Mouse (Mus musculus) kidney, adult 2 months (tissue): ENCODE measurements around the gene Rab8b. TPM values are rescaled to one million over a fixed set of nuclear protein-coding genes. Genes with fewer than 3 reads are reported as not detected.
"Not testable (repeated sequence)": the region's sequence is repeated elsewhere in the genome, so short reads cannot be mapped to it uniquely, and the experiment has no call there.

ENCODE experiments used
- DNase-seq: peaks from one replicate; pipeline ENCODE4 v3.0.0; 2021
- H3K27ac ChIP-seq: fragments of 200-500 bp; 2 replicates; pipeline ENCODE4 v1.5.1; 2012; ENCODE audit warnings: low read depth, low read length, control low read depth, inconsistent platforms; ENCODE audit not compliant: insufficient read depth
- H3K27me3 ChIP-seq: fragments of 200-500 bp; replicated peaks from 2 replicates; pipeline ENCODE4 v1.6.1; 2012; ENCODE audit warnings: mild to moderate bottlenecking, moderate library complexity, low read length, inconsistent platforms; ENCODE audit not compliant: control insufficient read depth, insufficient read depth
- H3K36me3 ChIP-seq: fragments of 200-500 bp; 2 replicates; pipeline ENCODE4 v1.6.1; 2012; ENCODE audit warnings: mild to moderate bottlenecking, moderate library complexity, low read length, inconsistent platforms; ENCODE audit not compliant: control insufficient read depth, insufficient read depth
- H3K4me1 ChIP-seq: fragments of 200-500 bp; 2 replicates; pipeline ENCODE4 v1.6.1; 2011; ENCODE audit warnings: low read length; ENCODE audit not compliant: control insufficient read depth, insufficient read depth
- H3K4me3 ChIP-seq: fragments of 200-500 bp; 2 replicates; pipeline ENCODE4 v1.5.1; 2011; ENCODE audit warnings: mild to moderate bottlenecking, low read depth, low read length, control low read depth; ENCODE audit not compliant: insufficient read depth
- CTCF ChIP-seq: fragments of 200-500 bp; conservative IDR thresholded peaks from 2 replicates; pipeline ENCODE4 v1.5.1; 2011; ENCODE audit warnings: low read depth, mild to moderate bottlenecking, control low read depth, low read length, moderate library complexity, mixed read lengths; ENCODE audit not compliant: insufficient read depth, insufficient read length
- POLR2A ChIP-seq: fragments of 200-500 bp; IDR thresholded peaks from one replicate; pipeline ENCODE4 v1.6.1; 2011; ENCODE audit warnings: low read depth, low read length, control low read depth
- WGBS: fragments of 180-500 bp; shearing (Covaris S2); methylation state at CpG from one replicate; pipeline ENCODE4 v1.1.7; 2018; 5-methylcytosine and 5-hydroxymethylcytosine counted together
- polyA plus RNA-seq: library from polyadenylated mRNA; depleted of rRNA; stranded (reverse); fragments of >200 nt; gene quantifications from 2 replicates; pipeline ENCODE4 v1.2.3, GENCODE M21; 2012

Rab8b gene
- polyA plus RNA-seq, 1 experiment: 8.1 TPM

GRCm38 (mm10) chr9:66896951-66897350 lies 22.5 kb downstream of the Rab8b start:
- Histone ChIP-seq H3K4me3 (no peak overlapping the region), H3K27me3 (no peaks in the 10 kb centered on the region), H3K4me1 (no peaks in the 10 kb centered on the region), H3K36me3 (no peaks in the 10 kb centered on the region), H3K27ac (no peak overlapping the region)
- WGBS: 82% methylated on average over 6 of the region's 6 CpGs
- no peak for DNase-seq
- TF ChIP-seq POLR2A (no peak), CTCF (no peak)

DNA sequence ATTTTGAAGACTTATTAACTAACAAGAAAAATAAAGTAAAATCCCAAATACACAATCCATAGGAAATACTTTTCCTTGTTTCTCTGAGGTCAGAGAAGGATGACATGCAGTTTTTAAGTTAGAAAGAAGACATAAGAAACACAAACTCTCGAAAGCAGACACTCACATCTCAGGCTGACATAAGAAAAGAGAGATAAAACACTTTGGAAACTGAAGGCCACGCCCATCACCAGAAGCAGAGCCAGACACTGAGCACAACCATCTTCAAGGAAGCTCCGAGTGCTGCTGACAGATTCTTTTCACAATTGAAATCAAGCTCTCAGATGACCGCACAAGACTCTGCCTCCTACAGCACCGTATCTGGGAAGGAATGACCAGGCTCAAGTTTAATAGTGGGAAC lies 23.5 kb downstream of the Rab8b start:
- Histone ChIP-seq H3K27ac (no peak overlapping the region), H3K36me3 (no peaks in the 10 kb centered on the region), H3K27me3 (no peaks in the 10 kb centered on the region), H3K4me1 (no peaks in the 10 kb centered on the region), H3K4me3 (no peak overlapping the region)
- whole genome bisulfite sequencing: 65% methylated on average over 5 of the region's 5 CpGs
- DNase-seq: no peak
- TF ChIP-seq POLR2A (no peak), CTCF (no peak)

GRCm38 (mm10) chr9:66895035-66895779 lies 24.3 kb downstream of the Rab8b start:
- WGBS: 73% methylated on average over 10 of the region's 10 CpGs

GRCm38 (mm10) chr9:66894421-66894820 lies 25.1 kb downstream of the Rab8b start:
- no peak overlapping the region for H3K27ac ChIP-seq
- WGBS: 81% methylated on average over 1 of the region's 1 CpGs
- H3K36me3 ChIP-seq: no peaks in the 10 kb centered on the region

More at GRCm38 (mm10) chr9:66895035-66895779, 24.3 kb downstream of the Rab8b start:
- Histone ChIP-seq H3K36me3 (no peaks in the 10 kb centered on the region), H3K27me3 (no peaks in the 10 kb centered on the region), H3K4me1 (no peaks in the 10 kb centered on the region), H3K27ac (no peak overlapping the region), H3K4me3 (no peak overlapping the region)
- no peak for DNase-seq
- no peak for TF ChIP-seq CTCF
- no peak for TF ChIP-seq POLR2A

GRCm38 (mm10) chr9:66892456-66892855 lies 27.0 kb downstream of the Rab8b start:
- not testable (repeated sequence) for H3K4me3 ChIP-seq, H3K4me1 ChIP-seq, H3K27ac ChIP-seq, H3K27me3 ChIP-seq, H3K36me3 ChIP-seq, DNase-seq
- 99% methylated on average over 4 of the region's 4 CpGs for WGBS

More at GRCm38 (mm10) chr9:66894421-66894820, 25.1 kb downstream of the Rab8b start:
- DNase-seq: no peak
- H3K4me1 ChIP-seq: no peaks in the 10 kb centered on the region
- no peak overlapping the region for H3K4me3 ChIP-seq
- no peak for TF ChIP-seq CTCF
- TF ChIP-seq POLR2A: no peak
- no peaks in the 10 kb centered on the region for H3K27me3 ChIP-seq

DNA sequence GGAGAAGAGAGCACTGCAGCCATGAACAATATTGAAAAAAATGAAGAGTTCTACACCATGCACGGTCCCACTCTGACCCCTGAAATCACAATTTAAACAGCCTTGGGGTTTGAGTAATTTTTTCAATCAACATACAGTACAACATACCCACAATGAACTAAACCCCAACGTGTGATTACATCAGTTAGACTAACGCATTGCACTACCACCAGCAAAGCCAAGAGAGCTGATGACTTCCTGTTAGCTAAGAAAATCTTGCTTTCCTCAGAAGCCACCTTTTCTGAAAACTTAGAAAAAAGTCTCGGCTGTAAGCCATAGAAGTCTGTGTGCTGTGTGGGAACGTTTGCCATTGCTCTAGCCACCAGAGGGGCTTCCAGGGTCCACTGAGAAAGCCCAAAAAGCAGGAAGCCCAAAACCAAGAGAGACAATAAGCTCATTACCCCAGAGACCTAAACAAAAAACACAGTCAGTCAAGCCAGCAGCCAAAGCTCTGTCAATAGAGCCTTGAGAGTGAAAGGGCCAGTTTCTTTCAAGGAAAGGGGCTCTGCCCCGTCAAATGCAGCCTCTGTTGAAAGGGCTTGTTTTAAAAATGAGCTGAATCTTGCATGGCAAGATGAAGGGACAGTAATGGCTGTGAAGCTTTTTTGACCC lies 31.4 kb downstream of the Rab8b start:
- Histone ChIP-seq H3K4me1 (peaks cover 4% of the 10 kb centered on the region; the same call in 1 of the 2 replicates), H3K27ac (no peak overlapping the region)
- TF ChIP-seq POLR2A (no peak), CTCF (no peak)

DNA sequence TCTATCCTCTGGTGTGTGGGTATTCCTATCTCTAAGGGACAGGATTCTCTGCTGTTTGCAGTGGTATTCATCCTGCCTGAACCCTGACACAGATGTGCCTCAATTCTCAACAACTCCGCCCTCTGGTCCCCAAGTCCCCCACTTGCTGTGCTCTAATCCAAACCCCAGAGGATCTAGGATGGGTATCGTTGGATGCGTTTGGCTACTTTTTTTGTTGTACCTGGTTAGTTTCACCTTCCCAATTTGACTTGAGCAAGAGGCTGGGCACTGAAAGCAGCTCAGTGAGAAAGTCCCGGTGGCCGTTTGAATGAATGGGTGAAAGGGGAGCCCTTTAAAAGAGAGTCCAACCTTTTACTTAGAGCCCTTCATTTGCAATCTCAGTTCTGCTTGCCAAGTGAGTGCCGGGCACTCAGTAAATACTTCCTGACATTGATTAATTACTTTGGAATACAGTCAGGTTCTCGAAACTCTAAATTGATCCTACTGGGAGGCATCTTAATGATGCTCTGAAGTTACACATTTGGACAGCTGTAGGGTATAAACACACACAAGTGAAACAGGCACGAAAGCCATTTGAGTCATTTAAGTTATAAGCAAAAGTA lies 32.1 kb downstream of the Rab8b start:
- no peaks in the 10 kb centered on the region for H3K36me3 ChIP-seq
- DNase-seq: no peak

More for the DNA sequence above, 31.4 kb downstream of the Rab8b start:
- no peak for DNase-seq
- no peak overlapping the region for H3K4me3 ChIP-seq
- H3K36me3 ChIP-seq: no peaks in the 10 kb centered on the region
- no peaks in the 10 kb centered on the region for H3K27me3 ChIP-seq
- WGBS: 60% methylated on average over 6 of the region's 6 CpGs

More for the DNA sequence above, 32.1 kb downstream of the Rab8b start:
- Histone ChIP-seq H3K27me3 (no peaks in the 10 kb centered on the region), H3K4me3 (no peak overlapping the region), H3K27ac (no peak overlapping the region), H3K4me1 (peaks cover 4% of the 10 kb centered on the region; the same call in 1 of the 2 replicates)
- TF ChIP-seq CTCF (no peak), POLR2A (no peak)
- WGBS: 47% methylated on average over 8 of the region's 8 CpGs
